Mouse (Mus musculus) limb, embryonic 10.5 days (tissue): ENCODE results near the gene Lrrc73. TPM values are rescaled to one million over a fixed set of nuclear protein-coding genes. Genes with fewer than 3 reads are reported as not detected.

ENCODE experiments used
- DNase-seq: peaks from one replicate; pipeline ENCODE4 v3.0.0-alpha.2; 2017; ENCODE audit warnings: low spot score
- H3K27ac ChIP-seq: fragments of 300-500 bp; sonication (generic); 2 replicates; pipeline ENCODE4 v1.5.1; 2016; ENCODE audit warnings: mild to moderate bottlenecking
- H3K27me3 ChIP-seq: fragments of 300-500 bp; sonication (generic); 2 replicates; pipeline ENCODE4 v1.6.1; 2016; ENCODE audit warnings: low read depth, mild to moderate bottlenecking; ENCODE audit not compliant: poor library complexity, severe bottlenecking
- H3K36me3 ChIP-seq: fragments of 300-500 bp; sonication (generic); 2 replicates; pipeline ENCODE4 v1.6.1; 2016; ENCODE audit warnings: mild to moderate bottlenecking, moderate library complexity
- H3K4me1 ChIP-seq: fragments of 300-500 bp; sonication (generic); 2 replicates; pipeline ENCODE4 v1.6.1; 2016
- H3K4me3 ChIP-seq: fragments of 300-500 bp; sonication (generic); 2 replicates; pipeline ENCODE4 v1.5.1; 2016; ENCODE audit warnings: mild to moderate bottlenecking, moderate library complexity
- H3K9me3 ChIP-seq: fragments of 300-500 bp; sonication (generic); replicated peaks from 2 replicates; pipeline ENCODE4 v1.6.1; 2016; ENCODE audit warnings: mild to moderate bottlenecking
- WGBS: fragments of 180-500 bp; shearing (Covaris S2); methylation state at CpG from one replicate; pipeline ENCODE4 v1.1.7; 2016; 5-methylcytosine and 5-hydroxymethylcytosine counted together
- polyA plus RNA-seq: library from polyadenylated mRNA; unstranded; fragments of >200 nt; fragmentation: Nextera tagmentation; extraction: Ambion mirVana; gene quantifications from 2 replicates; pipeline ENCODE4 v1.2.1, GENCODE M21; 2016

Gene Lrrc73
- polyA plus RNA-seq, 1 experiment from 2014 or later, result 0.44 TPM

GRCm38 (mm10) chr17:46266986-46267385, 13.7 kb downstream of the Lrrc73 start:
- Histone ChIP-seq H3K27me3 (no peaks in the 10 kb centered on the region), H3K4me3 (no peak overlapping the region), H3K27ac (no peak overlapping the region), H3K4me1 (peaks cover 12% of the 10 kb centered on the region), H3K9me3 (no peaks in the 10 kb centered on the region), H3K36me3 (peaks cover 99% of the 10 kb centered on the region)
- no peak for DNase-seq
- WGBS, result 65% methylated on average over 6 of the region's 6 CpGs

GRCm38 (mm10) chr17:46267511-46267910, 14.2 kb downstream of the Lrrc73 start:
- Histone ChIP-seq H3K36me3 (peaks cover 98% of the 10 kb centered on the region), H3K9me3 (no peaks in the 10 kb centered on the region), H3K4me3 (no peak overlapping the region), H3K4me1 (peaks cover 13% of the 10 kb centered on the region), H3K27me3 (no peaks in the 10 kb centered on the region), H3K27ac (no peak overlapping the region)
- 86% methylated on average over 7 of the region's 7 CpGs for WGBS
- DNase-seq, result no peak

- no peaks in the 10 kb centered on the region for H3K27me3 ChIP-seq
- H3K27ac ChIP-seq, result no peak overlapping the region
- 77% methylated on average over 10 of the region's 10 CpGs for WGBS
- H3K9me3 ChIP-seq, result no peaks in the 10 kb centered on the region
- H3K36me3 ChIP-seq, result peaks cover 98% of the 10 kb centered on the region
- peaks cover 13% of the 10 kb centered on the region for H3K4me1 ChIP-seq
- no peak overlapping the region for H3K4me3 ChIP-seq
- no peak for DNase-seq
Measured at GRCm38 (mm10) chr17:46268026-46268720, 14.8 kb downstream of the Lrrc73 start.

- Histone ChIP-seq H3K27me3 (no peaks in the 10 kb centered on the region), H3K27ac (no peak overlapping the region), H3K36me3 (peaks cover 96% of the 10 kb centered on the region), H3K9me3 (no peaks in the 10 kb centered on the region), H3K4me1 (peaks cover 28% of the 10 kb centered on the region), H3K4me3 (no peak overlapping the region)
- no peak for DNase-seq
- 90% methylated on average over 19 of the region's 19 CpGs for WGBS
Measured at GRCm38 (mm10) chr17:46269771-46270534, 16.6 kb downstream of the Lrrc73 start.

GRCm38 (mm10) chr17:46272058-46272457, 18.7 kb downstream of the Lrrc73 start:
- Histone ChIP-seq H3K36me3 (peaks cover 91% of the 10 kb centered on the region), H3K27ac (no peak overlapping the region), H3K27me3 (no peaks in the 10 kb centered on the region), H3K9me3 (no peaks in the 10 kb centered on the region), H3K4me3 (no peak overlapping the region), H3K4me1 (peaks cover 22% of the 10 kb centered on the region)
- WGBS, result 91% methylated on average over 2 of the region's 2 CpGs
- no peak for DNase-seq

GRCm38 (mm10) chr17:46272675-46273074, 19.3 kb downstream of the Lrrc73 start:
- Histone ChIP-seq H3K9me3 (no peaks in the 10 kb centered on the region), H3K4me3 (no peak overlapping the region), H3K36me3 (peaks cover 85% of the 10 kb centered on the region), H3K27ac (no peak overlapping the region), H3K27me3 (no peaks in the 10 kb centered on the region), H3K4me1 (peaks cover 29% of the 10 kb centered on the region)
- DNase-seq, result no peak
- 95% methylated on average over 5 of the region's 5 CpGs for WGBS

GRCm38 (mm10) chr17:46273803-46274236, 20.5 kb downstream of the Lrrc73 start:
- H3K27ac ChIP-seq, result 0 out of 2 replicates have a peak overlapping the region, but pooled peaks have one; percentile 7

GRCm38 (mm10) chr17:46274465-46274864, 21.1 kb downstream of the Lrrc73 start:
- Histone ChIP-seq H3K36me3 (peaks cover 84% of the 10 kb centered on the region), H3K4me3 (no peak overlapping the region), H3K9me3 (no peaks in the 10 kb centered on the region), H3K4me1 (peaks cover 40% of the 10 kb centered on the region), H3K27me3 (no peaks in the 10 kb centered on the region), H3K27ac (0 out of 2 replicates have a peak overlapping the region, but pooled peaks have one; percentile 7)
- 69% methylated on average over 6 of the region's 6 CpGs for WGBS
- no peak for DNase-seq

More at GRCm38 (mm10) chr17:46273803-46274236, 20.5 kb downstream of the Lrrc73 start:
- Histone ChIP-seq H3K27me3 (no peaks in the 10 kb centered on the region), H3K4me1 (peaks cover 40% of the 10 kb centered on the region), H3K4me3 (no peak overlapping the region), H3K36me3 (peaks cover 84% of the 10 kb centered on the region), H3K9me3 (no peaks in the 10 kb centered on the region)
- WGBS, result 65% methylated on average over 1 of the region's 1 CpGs
- no peak for DNase-seq

- Histone ChIP-seq H3K27me3 (no peaks in the 10 kb centered on the region), H3K4me3 (no peak overlapping the region), H3K27ac (no peak overlapping the region), H3K36me3 (peaks cover 84% of the 10 kb centered on the region), H3K4me1 (peaks cover 40% of the 10 kb centered on the region), H3K9me3 (no peaks in the 10 kb centered on the region)
- DNase-seq, result no peak
- WGBS, result 96% methylated on average over 6 of the region's 6 CpGs
Measured at GRCm38 (mm10) chr17:46275034-46275433, 21.7 kb downstream of the Lrrc73 start.

GRCm38 (mm10) chr17:46275506-46275905, 22.2 kb downstream of the Lrrc73 start:
- H3K4me3 ChIP-seq, result no peak overlapping the region
- H3K9me3 ChIP-seq, result no peaks in the 10 kb centered on the region
- H3K27me3 ChIP-seq, result no peaks in the 10 kb centered on the region
- H3K4me1 ChIP-seq, result peaks cover 40% of the 10 kb centered on the region
- 91% methylated on average over 10 of the region's 10 CpGs for WGBS
- H3K36me3 ChIP-seq, result peaks cover 84% of the 10 kb centered on the region
- DNase-seq, result no peak
- H3K27ac ChIP-seq, result no peak overlapping the region

GRCm38 (mm10) chr17:46277586-46277985, 24.3 kb downstream of the Lrrc73 start:
- Histone ChIP-seq H3K9me3 (no peaks in the 10 kb centered on the region), H3K27me3 (no peaks in the 10 kb centered on the region), H3K4me1 (peaks cover 50% of the 10 kb centered on the region), H3K4me3 (no peak overlapping the region), H3K27ac (no peak overlapping the region), H3K36me3 (peaks cover 72% of the 10 kb centered on the region)
- 23% methylated on average over 4 of the region's 4 CpGs for WGBS
- no peak for DNase-seq

- peaks cover 54% of the 10 kb centered on the region for H3K4me1 ChIP-seq
Measured at GRCm38 (mm10) chr17:46278011-46278765, 24.9 kb downstream of the Lrrc73 start.

More at GRCm38 (mm10) chr17:46278011-46278765, 24.9 kb downstream of the Lrrc73 start:
- Histone ChIP-seq H3K36me3 (peaks cover 66% of the 10 kb centered on the region), H3K4me3 (no peak overlapping the region), H3K27me3 (no peaks in the 10 kb centered on the region), H3K27ac (peak overlapping the region; percentile 68), H3K9me3 (no peaks in the 10 kb centered on the region)
- DNase-seq, result no peak
- 77% methylated on average over 12 of the region's 12 CpGs for WGBS
